Mouse (Mus musculus) cerebellum, adult 2 months (tissue): Measurements from ENCODE around the gene Tuba8.

ENCODE experiments used
- CTCF ChIP-seq: fragments of 200-500 bp; IDR thresholded peaks from 2 replicates; pipeline ENCODE4 v1.5.1; 2011; ENCODE audit warnings: low read depth, mild to moderate bottlenecking, control low read depth, low read length, moderate library complexity, borderline replicate concordance; ENCODE audit not compliant: insufficient read depth
- POLR2A ChIP-seq: fragments of 200-500 bp; IDR thresholded peaks from 2 replicates; pipeline ENCODE4 v1.6.1; 2011; ENCODE audit warnings: low read length, control low read depth, borderline replicate concordance; ENCODE audit not compliant: insufficient read depth

DNA sequence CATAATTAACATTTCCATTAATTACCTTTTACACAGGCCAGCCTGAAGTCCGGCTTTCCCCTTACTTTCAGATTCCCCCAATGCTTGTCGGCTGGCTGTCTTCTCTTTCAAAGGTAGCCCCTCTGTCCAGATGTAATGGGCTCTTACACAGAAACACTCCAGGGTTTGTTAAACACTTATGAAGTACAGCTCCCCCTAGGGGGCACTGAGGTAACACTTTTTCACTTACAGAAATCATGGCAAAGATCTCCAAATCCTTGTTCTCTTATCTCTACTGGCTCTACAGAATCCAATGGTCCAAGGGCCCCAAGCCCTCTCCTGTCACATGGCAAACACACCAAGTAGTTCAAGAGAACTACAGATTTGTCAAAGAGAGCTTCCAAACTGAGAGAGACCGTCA lies 63.9 kb downstream of the Tuba8 start:
- TF ChIP-seq POLR2A (no peak), CTCF (no peak)
